8 mouse cellular contexts compared by ENCODE assay signal in genomic region chr2:93187323-93187996, GRCm38 (mm10). TPM values are rescaled to one million over a fixed set of nuclear protein-coding genes. Genes with fewer than 3 reads are reported as not detected.
DNase-seq lines count a peak whose midpoint lies in the region; ATAC-seq lines count a peak whose summit lies in the region.

TSS of gene Trp53i11 (plus strand) at chr2:93187548.

- H3K27me3 ChIP-seq in hindbrain, embryonic 11.5 days (ENCODE audit: control insufficient read depth, insufficient read depth, low read length): no peaks in the 10 kb centered on the region

- peak within 1 kb of the TSS; percentile 94 for H3K9ac ChIP-seq in hindbrain, embryonic 11.5 days (ENCODE audit: low read depth, low read length)

- ATAC-seq in hindbrain, embryonic 11.5 days (ENCODE audit: low FRiP score): peak; percentile 86

- H3K4me1 ChIP-seq in hindbrain, embryonic 11.5 days (replicated peaks; ENCODE audit: control insufficient read depth, insufficient read depth, low read length): peaks cover 24% of the 10 kb centered on the region

- H3K27ac ChIP-seq in hindbrain, embryonic 11.5 days (ENCODE audit: low read depth, low read length): peak within 1 kb of the TSS; percentile 87

- H3K9me3 ChIP-seq in hindbrain, embryonic 11.5 days (ENCODE audit: control insufficient read depth, low read length): no peaks in the 10 kb centered on the region

- H3K36me3 ChIP-seq in hindbrain, embryonic 11.5 days (ENCODE audit: control insufficient read depth, insufficient read depth, low read length): no peaks in the 10 kb centered on the region

- peak within 1 kb of the TSS; percentile 55 for H3K4me2 ChIP-seq in hindbrain, embryonic 11.5 days (replicated peaks; ENCODE audit: low read depth, low read length)

- WGBS in hindbrain, embryonic 11.5 days: under 1% methylated on average over 53 of the region's 69 CpGs

- peak within 1 kb of the TSS; percentile 74 for H3K4me3 ChIP-seq in hindbrain, embryonic 11.5 days (ENCODE audit: low read depth, low read length)

- peak; percentile 94 for DNase-seq in Muller cell, postnatal 12 days (ENCODE audit: inconsistent ontology term)
- DNase-seq in cerebellum, postnatal 10 days: peak; percentile 92 to 94
- DNase-seq in frontal cortex, postnatal 14 days (ENCODE audit: low spot score in 2 of 2): peak; percentile 60
- DNase-seq in hindbrain, embryonic 11.5 days (ENCODE audit: low spot score): peak; percentile 91
- peak; percentile 85 to 88 for DNase-seq in layer of hippocampus, postnatal 10 days (ENCODE audit: low spot score in 2 of 2)
- DNase-seq in lung, postnatal 10 days: peak; percentile 95
- peak; percentile 74 for DNase-seq in ovary, postnatal 10 days (ENCODE audit: low spot score)
- DNase-seq in thymus, postnatal 10 days (ENCODE audit: low spot score in 2 of 2): peak; percentile 97 to 98

RNA-seq across cellular contexts. Expression of gene Trp53i11, which starts in this region (rescaled TPM):
- 204 and 221 TPM in 2 replicates for polyA plus RNA-seq in hindbrain, embryonic 11.5 days (2014; fragmentation: Nextera tagmentation; extraction: Ambion mirVana)
- total RNA-seq in layer of hippocampus, postnatal 10 days (2021): 10 to 100 TPM; 50.8 to 51.5 TPM

Comparison
In these comparisons a context has a peak if more than half of its experiments do, and no peak if none do; other contexts are left out.
1. Peak in every context shown above with its lines: DNase-seq, ATAC-seq, H3K4me3 ChIP-seq and H3K27ac ChIP-seq.